Mouse (Mus musculus): ENCODE measurements around the gene Mst1.

DNA sequence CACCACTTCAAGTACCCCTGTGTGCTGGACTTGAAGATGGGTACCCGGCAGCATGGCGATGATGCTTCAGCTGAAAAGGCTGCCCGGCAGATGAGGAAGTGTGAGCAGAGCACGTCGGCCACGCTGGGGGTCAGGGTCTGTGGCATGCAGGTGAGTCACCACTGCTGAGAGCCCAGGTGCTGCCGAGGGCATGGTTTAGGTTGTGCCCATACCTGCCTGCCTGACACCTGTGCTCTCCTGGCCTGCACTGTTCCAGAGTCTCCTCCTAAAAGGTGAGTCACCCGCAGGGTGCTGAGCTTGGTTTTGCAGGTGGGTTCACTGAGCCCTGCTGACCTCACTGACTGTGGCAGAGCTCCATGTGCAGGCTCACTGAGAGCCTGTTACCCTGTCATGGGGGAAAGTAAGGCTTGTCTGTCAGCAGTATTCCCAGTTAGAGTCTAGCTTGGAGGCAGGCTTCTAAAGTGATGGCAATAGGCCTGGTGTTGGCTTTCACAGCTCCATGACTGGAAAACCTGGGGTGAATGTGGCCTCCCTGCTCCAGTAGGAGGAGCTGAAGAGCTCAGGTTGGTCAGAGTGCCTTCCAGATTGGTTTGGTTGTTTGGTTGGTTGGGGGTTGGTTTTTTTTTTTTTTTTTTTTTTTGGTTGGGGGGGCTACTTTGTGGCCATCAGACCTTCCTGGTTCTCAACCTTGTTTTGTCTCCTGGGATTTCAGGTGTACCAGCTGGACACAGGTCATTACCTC, 35.3 kb upstream of the Mst1 start:
- no peak for TF ChIP-seq CTCF (IDR thresholded peaks at IDR 0.05; ENCODE audit: insufficient read depth, low read depth, low read length)
- TF ChIP-seq POLR2A (IDR thresholded peaks at IDR 0.05; ENCODE audit: insufficient read depth, low read depth, low read length): no peak

All from olfactory bulb, adult 2 months (tissue).